Mouse (Mus musculus): ENCODE results near the gene Birc2.

- TF ChIP-seq CTCF (IDR thresholded peaks at IDR 0.05; ENCODE audit: control insufficient read depth, insufficient read depth, insufficient replicate concordance, low read depth, low read length) (no peak), POLR2A (IDR thresholded peaks at IDR 0.05; ENCODE audit: control insufficient read depth, low read depth, low read length) (no peak)
Observed at GRCm38 (mm10) chr9:7785396-7785795, 51.5 kb downstream of the Birc2 start.
